Mouse (Mus musculus) spleen, adult 12 weeks (tissue): ENCODE data around the gene Rgs10.

ENCODE experiments used
- DNase-seq: peaks from one replicate; pipeline ENCODE4 v3.0.0; 2022; ENCODE audit warnings: low spot score

The Rgs10 gene

GRCm38 (mm10) chr7:128417930-128418779 is at the start of gene Rgs10:
Gene Rgs10 (minus strand): TSS chr7:128418758.
- peak; percentile 46 for DNase-seq

GRCm38 (mm10) chr7:128462406-128462805 is 43.8 kb upstream of the Rgs10 start:
- DNase-seq, result peak; percentile 2

- DNase-seq, result peak; percentile 94
Observed at GRCm38 (mm10) chr7:128461285-128462215, 43.0 kb upstream of the Rgs10 start, which contains the start of gene Tial1. Gene Tial1 (minus strand): TSS chr7:128461717.

GRCm38 (mm10) chr7:128460865-128461228 is 42.3 kb upstream of the Rgs10 start:
- DNase-seq, result peak; percentile 45

GRCm38 (mm10) chr7:128460131-128460864 is 41.7 kb upstream of the Rgs10 start:
- DNase-seq, result peak; percentile 53

- no peak for DNase-seq
Observed at GRCm38 (mm10) chr7:128459791-128460130, 41.2 kb upstream of the Rgs10 start.

- DNase-seq, result no peak
Observed at GRCm38 (mm10) chr7:128458011-128458410, 39.5 kb upstream of the Rgs10 start.

- no peak for DNase-seq
Observed at GRCm38 (mm10) chr7:128452731-128453130, 34.2 kb upstream of the Rgs10 start.

- no peak for DNase-seq
Observed at GRCm38 (mm10) chr7:128440584-128440983, 22.0 kb upstream of the Rgs10 start.

GRCm38 (mm10) chr7:128439251-128439650 is 20.7 kb upstream of the Rgs10 start:
- DNase-seq, result no peak

- no peak for DNase-seq
Observed at GRCm38 (mm10) chr7:128438131-128438530, 19.6 kb upstream of the Rgs10 start.

GRCm38 (mm10) chr7:128433213-128433612 is 14.7 kb upstream of the Rgs10 start:
- no peak for DNase-seq

- DNase-seq, result no peak
Observed at GRCm38 (mm10) chr7:128432574-128432973, 14.0 kb upstream of the Rgs10 start.

GRCm38 (mm10) chr7:128422491-128422890 is 3.9 kb upstream of the Rgs10 start:
- no peak for DNase-seq

GRCm38 (mm10) chr7:128421701-128422100 is 3.1 kb upstream of the Rgs10 start:
- DNase-seq, result no peak

- no peak for DNase-seq
Observed at GRCm38 (mm10) chr7:128419690-128420089, 1.1 kb upstream of the Rgs10 start.

GRCm38 (mm10) chr7:128417226-128417929 is 1.2 kb downstream of the Rgs10 start:
- no peak for DNase-seq

- no peak for DNase-seq
Observed at GRCm38 (mm10) chr7:128416664-128417063, 1.9 kb downstream of the Rgs10 start.

- DNase-seq, result no peak
Observed at GRCm38 (mm10) chr7:128414433-128414832, 4.1 kb downstream of the Rgs10 start.

- no peak for DNase-seq
Observed at GRCm38 (mm10) chr7:128412071-128412833, 6.3 kb downstream of the Rgs10 start.
